Mouse (Mus musculus): ENCODE data around the gene Ncoa7.
"Not testable (repeated sequence)": the region's sequence is repeated elsewhere in the genome, so short reads cannot be mapped to it uniquely, and the experiment has no call there.

Gene Ncoa7

DNA sequence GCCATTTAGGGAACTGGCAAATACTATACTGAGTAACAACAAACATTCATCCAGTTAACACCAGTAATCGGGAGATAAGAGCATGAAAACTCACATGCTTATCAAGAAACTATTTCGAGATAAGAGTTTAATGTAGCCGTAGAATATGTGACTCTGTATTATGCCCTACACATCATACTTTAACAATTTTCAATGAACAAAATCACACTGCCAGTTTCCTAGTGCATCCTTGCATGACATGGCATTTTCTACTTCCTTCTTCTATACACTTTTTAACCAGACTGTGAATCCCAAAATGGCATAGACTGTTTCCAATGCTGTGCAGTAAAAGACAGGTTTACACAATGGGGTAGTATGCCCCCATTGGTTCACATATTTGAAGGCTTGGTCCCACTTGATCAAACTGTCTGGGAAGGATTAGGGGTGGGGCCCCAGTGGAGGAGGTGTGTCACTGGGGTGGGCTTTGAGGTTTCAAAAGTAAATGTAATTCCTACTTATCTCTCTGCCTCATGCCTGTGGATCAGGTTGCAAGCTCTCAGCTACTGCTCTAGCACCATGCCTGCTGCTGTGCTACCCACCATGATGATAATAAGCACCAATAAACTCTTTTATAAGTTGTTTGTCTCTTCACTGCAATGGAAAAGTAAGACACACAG, 15.3 kb downstream of the Ncoa7 start:
- no peak for DNase-seq (ENCODE audit: low read depth)

DNA sequence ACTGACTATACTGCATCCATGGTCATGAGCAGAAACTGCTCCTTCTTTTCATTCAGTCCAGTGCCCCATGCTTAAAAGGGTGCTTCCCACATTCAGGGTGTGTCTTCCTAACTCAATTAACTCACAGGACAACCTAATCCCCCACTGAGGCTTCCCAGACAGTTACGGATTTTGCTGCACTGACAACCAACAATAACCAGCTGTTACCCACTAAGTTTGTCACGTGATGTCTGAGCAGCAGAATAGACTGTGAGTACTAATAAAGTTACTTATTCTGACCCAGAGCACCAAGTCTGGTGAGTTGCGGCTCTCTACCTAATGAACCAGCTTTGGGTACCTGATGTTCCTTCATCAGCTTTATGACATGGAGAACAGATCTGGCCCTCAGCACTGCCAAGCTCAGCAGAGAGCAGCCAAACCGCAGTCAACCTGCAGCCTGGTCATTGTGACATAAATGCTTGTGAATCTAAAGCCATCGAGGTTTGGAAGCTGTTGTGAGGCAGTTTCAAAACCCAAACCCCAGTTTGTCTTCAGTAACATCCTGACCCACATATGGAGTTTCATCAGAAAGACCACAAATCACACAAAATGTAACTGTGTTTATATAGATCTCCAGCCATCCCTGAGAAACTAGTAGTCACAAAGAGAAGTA, 16.9 kb downstream of the Ncoa7 start:
- no peak for DNase-seq (ENCODE audit: low read depth)

DNA sequence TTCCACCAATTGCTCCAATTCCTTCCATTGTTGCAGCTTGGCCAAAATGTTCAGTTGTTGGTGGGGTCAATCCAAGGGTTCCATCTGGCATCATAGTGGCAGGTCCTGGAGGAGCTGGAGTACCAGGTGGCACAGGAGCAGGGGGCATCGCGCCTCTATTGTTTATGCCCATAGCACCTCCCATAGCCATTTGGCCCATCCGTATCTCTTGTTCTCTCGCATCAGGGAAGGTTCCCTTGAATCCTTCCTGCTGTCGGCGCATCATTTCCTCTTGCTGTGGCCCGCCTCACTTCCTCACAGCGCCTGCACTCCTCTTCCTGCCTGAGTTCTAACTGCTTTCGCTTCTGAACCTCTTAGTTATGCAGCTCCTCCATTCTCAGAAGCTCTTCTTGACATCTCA, 22.2 kb downstream of the Ncoa7 start:
- not testable (repeated sequence) for DNase-seq (ENCODE audit: low read depth)

DNA sequence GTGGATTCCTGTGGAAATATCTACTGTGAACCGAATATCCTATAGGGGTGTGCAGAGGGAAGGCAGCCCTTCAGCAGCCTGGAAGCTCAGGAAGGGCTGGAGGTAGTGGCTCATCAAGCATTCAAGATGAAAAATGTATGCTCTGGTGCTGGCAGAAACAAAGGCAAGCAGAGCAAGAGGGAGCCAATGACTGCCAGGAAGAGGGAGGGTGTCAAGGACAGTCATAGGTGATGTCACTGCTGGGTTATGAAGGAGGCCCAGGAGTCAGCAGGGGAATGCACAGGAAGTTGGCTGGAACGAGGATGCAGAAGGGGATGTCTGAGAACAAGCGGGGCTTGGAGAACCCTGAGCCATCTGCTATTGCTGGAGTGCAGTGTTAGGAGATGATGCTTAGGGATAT, 24.9 kb downstream of the Ncoa7 start:
- peak; percentile 32 for DNase-seq (ENCODE audit: low read depth)

DNA sequence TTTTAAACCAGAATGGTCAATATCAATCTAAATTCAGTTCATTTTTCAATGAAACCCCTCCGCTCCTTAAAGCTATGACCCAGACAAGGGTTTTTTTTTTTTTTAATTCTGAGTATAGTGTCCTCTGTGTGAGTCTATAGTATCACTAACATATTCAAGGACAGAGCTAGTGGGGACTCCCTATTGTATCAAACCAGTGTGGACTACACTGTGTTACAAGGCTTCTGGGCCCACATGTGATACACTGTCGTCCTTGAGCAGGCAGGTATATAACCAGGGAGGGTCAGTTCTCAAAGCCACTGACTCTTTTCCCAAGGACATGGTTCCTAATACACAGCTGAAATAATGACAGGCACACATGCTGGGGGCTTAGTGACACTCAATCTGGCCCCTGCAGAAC, 27.1 kb downstream of the Ncoa7 start:
- DNase-seq (ENCODE audit: low read depth) = no peak

DNA sequence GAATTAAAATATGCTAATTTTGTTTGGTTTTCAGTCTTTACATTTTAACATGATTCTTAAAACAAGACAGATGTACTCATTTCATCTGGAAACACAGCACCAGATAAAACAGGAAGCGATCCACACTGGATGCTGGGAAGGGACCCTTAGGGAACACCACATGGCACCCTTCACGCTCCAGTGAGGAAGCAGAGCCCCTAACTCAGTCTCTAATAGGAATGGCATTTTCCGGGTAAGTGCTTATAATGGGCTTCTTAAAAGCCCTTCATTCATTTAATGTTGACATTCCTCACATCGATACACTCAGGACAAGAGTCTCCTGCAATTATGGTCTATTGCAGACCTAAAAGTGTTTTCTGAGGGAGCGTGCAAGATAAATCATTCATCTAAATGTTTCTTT, 27.6 kb downstream of the Ncoa7 start:
- DNase-seq (ENCODE audit: low read depth) = no peak

DNA sequence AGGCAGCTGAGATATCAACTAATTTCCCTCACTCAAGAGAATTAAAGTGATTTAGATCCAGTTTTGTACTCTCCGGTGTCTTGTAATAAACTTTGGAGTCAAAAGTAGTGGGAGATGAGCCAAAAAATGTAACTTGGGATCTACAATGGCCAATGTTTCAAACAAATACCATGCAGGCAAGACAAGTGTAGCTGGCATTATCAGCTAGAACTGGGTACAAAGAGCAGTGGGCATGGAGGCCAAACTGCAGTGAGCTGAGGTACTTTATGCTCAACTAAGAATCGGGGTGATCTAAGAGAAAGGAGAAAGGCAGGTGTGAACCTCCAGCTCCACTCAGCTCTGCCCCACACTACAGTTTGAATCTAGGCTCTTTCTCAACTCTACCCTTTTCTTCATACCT, 28.7 kb downstream of the Ncoa7 start:
- no peak for DNase-seq (ENCODE audit: low read depth)

DNA sequence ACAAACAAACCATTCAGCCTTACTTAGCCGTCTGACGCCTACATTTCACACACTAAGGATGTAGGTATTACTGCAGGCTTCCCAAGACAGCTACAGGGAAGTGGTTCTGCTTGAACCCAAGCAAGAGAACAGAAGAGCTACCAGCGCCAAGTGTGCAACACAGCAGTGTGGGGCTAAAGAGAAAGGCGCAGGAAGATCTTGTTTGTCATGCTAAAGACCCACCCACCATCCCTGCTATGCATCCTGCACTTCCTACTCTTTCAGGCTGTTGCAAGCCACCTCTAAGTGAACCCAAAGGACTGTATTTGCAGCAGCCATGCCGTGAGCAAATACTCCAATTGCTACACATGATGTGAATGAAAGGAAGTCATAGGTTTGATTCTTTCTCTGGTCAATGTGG, 29.9 kb downstream of the Ncoa7 start:
- DNase-seq (ENCODE audit: low read depth) = no peak

DNA sequence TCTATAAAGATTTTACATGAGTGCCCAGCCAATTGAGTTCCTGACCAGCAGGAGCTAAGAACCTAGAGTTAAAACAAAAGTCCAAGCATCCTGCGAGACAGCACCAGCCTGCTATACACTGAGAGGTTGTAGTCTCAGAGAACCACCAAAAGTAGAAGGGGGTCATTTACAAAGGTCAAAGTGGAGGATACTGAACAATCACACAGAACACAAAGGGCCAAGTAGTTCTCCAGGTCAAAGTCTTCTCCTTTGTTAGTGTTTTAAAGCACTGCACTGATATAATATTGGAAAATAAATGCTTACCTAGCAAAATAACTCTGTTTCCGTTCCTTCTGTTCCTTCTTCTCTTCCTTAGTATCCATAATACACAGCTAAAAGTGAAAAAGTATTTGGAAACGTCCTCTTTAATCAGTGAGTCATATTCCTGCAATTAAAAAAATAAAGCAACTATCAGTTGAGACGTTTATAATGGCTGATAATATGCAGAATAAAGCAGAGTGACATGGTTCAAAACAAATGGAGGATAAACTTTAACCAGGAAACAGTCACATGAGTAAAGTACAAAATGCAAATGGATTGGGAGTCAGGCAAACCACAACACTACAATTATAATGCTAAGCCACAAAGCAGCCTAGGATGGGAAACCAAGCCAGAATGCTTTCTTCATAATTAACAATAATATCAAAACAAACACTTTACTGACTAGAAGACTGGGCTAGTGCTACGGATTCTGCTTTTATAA, 31.5 kb downstream of the Ncoa7 start:
- no peak for DNase-seq (ENCODE audit: low read depth)

DNA sequence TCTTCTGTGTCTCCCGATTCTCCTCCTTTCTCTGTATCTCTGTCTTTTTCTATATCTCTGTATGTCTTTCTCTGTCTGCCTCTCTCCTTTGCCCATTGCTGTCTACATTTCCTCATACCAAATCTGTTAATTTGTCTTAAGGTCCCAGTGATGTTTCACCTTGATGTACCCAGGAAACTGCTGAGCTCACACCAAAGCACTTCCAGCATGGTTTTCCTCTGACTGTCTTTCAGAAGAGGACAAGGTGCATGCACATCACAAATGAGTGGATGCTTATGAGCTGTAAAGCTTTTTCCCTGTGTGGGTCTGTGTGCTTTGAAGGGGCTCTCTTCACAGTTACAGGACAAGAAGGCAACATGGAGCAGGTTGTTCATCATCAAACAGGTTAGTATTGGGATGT, 34.3 kb downstream of the Ncoa7 start:
- no peak for DNase-seq (ENCODE audit: low read depth)

DNA sequence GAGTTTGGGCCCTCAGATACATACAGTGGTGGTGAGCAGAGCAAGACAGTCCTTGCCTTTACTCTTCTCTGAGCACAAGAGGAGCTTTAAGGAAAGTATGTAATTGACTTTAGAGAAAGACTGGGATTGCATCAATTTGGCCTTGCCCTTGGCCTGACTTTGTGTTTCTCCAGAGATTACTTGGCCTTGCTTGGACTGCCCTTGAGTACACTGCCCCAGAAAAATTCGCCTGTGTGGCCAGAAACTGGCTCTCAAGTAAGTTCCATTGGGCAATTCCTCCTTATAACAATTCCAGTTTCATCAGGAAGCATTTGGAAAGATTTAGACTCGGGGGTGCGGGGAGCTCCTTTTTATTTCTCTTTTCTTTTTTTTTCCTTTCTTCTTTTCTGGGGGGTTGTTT, 34.9 kb downstream of the Ncoa7 start:
- DNase-seq (ENCODE audit: low read depth) = peak; percentile 74

DNA sequence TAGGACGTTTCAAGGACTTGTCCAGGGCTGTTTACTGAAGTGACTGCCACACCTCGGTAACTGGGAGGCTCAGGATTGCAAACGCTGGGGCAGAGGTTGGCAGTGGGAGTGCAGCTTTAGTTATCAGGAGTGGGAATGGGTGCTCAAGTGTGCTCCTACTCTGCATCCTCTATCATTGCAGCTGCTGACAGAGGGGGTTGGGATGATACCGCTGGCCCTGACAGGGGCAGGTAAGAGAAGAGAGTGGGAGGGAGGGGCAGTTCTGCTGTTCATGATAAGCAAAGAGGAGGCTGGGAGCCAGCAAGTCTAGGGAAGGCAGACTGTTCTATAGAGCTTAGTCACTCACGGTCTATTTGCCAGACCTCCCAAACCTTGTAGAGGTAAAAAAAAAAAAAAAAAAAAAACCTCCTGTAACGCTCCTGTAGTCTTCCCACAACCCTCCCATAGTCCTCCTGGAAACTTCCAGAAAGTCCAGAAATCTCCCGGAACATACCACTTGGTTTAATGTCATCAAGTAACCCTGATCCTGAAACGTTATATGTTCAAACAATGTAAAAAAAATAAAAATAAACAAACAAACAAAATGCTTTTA, 39.9 kb downstream of the Ncoa7 start:
- no peak for DNase-seq (ENCODE audit: low read depth)

DNA sequence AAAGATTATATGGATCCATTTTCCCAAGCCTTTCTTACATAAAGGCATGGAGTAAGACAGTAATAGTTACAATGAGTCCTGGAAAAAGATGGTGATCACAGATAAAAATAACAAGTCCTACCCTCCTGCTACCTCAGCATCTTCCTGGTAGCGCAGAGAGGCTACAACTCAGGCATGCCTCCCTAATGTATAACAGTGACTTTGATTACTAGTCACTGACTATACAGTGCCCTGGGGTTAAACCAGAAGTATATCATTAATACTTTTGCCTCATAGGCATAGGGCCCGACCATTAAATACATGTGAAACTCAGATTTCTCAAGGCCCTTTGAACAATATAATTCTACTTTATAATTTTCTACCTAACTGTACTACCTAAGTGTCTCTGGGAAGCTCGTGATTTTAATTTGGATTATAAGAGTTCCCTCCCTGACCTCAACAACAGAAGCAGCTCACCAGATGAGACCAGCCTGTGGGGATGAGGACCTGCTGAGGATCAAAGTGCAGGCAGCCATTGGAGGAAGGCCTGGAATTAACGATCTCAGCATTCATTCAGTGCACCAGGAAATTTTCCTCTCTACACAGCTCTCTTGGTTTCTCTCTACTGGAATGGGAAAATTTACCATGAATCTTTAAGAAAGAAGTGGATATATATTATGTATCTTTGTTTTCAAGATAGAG, 40.7 kb downstream of the Ncoa7 start:
- DNase-seq (ENCODE audit: low read depth) = no peak

DNA sequence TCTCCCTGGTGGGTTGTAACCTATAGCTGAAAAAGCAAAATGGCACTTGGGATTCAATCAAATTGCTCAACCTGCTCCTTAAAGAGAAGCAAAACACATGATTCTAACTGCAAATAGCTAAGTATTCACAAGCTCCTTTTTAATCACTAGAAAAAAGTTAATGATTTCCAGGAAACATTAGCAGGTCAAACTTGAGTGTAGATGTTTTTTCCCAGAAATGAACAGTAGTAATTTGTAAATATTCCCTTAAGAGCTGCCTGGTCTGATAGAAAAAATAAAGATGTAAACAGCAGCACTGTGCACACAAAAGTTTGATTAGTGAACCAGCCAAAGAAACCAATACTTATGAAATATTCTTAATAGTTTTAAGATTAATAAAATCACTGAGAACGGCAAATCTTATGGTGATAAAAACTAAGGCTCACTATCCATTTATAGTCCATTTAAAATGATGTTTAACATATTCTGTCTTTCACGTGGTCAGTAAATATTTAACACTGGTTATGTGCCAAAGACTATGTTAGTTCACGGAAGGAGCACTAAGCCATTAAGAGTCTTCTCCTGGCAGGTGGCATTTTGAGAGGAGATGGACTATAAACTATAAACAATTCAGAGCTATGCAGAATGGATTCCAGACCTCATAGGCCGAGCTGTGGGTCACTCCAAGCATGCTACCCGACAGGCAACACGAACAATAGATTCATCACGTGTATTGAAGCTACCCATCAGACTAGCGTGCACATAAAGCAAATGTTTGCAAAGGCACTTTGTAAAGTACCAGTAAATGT, 43.6 kb downstream of the Ncoa7 start:
- no peak for DNase-seq (ENCODE audit: low read depth)

DNA sequence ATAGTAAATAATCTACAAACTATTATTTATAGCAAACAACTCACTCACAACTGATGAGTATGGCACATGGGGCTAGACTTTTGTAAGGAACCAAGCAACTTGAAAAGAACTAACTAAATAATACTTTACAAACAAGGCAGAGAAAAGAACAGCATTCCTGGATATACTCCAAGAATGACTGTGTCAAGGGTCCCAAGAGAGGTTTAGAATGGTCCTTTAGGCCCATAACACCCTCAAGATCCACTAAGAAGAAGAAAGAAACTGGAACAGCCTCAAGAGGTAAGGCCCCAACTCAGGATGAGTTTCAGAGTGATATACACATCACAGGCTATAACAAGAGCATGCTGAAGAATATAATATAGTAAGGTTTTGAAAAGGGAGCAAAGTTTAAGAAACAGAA, 47.1 kb downstream of the Ncoa7 start:
- no peak for DNase-seq (ENCODE audit: low read depth)

DNA sequence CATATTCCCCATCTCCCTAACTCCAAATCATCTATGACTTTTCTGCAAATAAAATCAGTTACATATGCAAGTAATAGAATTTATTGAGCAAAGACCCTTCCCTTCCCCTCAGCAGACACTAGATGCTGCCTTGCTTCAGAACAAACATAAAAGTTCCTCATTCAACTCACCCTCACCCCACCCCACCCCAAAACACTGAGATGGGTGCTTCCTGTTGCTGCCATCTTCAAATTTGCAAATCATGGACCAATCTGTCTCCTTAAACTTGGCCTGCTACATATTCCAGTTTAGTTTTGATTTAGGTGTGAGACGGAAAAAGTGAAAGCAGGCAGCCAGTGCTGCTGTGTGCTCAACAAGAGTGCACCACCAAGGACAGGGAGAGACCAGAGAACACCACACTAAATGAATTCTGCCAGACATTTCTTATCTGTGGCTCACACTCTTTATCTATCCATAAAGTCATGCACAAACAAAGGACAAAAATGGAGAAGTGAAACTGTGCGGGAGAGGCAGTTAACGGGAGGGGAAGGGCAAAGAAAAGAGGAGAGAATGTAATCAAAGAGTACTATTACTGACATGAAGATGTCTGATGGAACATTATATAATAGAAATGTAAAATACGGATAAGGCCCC, 48.2 kb downstream of the Ncoa7 start:
- DNase-seq (ENCODE audit: low read depth) = no peak

DNA sequence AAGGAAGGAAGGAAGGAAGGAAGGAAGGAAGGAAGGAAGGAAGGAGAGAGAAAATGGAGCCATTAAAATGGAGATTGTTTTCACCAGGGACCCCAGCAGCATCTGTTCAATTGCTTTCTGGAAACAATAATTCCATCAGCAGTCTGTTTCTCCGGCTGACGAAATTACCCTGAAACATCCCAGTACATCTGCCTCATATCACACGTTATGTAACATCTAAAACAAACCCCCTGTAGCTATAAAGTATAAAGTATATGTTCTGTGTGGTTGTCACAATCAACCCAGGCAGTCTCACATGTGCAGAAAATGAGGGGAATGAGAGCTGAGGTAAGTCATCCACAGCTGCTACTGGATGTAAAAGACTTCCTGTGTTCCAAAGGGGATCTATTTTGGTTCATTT, 49.0 kb downstream of the Ncoa7 start:
- DNase-seq (ENCODE audit: low read depth) = no peak

DNA sequence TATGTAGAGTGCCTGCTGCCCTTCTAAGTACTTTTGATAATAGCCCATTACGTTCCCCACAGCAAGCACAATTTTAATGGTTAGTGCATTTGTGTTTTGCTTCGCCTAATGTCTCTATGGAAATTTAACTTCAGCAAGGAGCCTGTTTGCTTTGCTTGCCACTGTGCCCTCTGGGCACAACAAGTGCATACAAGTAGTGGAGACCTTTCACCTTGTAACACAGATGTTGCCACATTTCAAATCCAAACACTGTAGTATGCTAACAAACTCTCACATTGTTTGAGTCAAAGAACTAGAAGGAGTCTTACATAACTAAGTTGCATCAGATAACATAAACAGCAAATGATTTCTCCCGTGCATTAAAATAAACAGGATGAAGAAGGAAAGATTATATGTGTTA, 50.6 kb downstream of the Ncoa7 start:
- no peak for DNase-seq (ENCODE audit: low read depth)

DNA sequence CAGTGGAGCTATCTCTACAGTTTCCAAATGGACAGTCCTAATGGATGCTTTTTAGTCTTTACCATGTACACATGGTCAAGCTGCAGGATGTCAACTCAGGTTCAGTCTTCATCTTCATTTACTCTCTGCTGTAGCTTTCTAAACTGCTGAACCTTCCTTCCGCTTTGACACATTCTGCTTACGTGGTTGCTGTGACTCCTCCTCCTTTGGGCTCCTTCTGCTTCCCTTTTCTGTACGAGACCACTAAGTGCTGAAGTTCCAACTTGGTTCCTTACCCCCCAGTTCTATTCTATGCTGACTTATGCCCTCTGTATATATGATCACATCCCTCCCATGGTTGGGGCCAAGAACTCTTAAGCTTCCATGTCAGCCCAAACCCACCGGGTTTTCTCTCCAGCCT, 51.5 kb downstream of the Ncoa7 start:
- DNase-seq (ENCODE audit: low read depth) = no peak

DNA sequence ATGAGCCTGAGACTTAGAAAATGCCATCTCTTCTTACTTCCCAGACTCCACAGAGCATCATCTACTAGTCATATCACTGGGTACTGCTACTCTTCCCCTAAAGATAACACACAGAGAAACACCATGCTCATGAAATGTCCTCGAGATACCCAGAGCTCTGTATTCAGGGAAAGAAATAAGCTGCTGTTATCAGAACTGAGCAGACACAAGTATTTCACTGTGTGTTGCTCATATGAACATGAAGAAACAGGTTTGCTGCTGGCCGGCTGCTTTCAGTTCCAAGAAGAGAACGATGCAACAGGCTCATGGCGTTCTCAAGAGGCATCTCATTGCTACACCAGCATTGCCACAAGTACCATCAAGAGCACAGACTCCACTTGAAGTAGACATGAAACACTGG, 53.3 kb downstream of the Ncoa7 start:
- no peak for DNase-seq (ENCODE audit: low read depth)

All from NIH3T3 (cell line).